Mouse (Mus musculus): ENCODE data around the gene Mllt10. TPM values are rescaled to one million over a fixed set of nuclear protein-coding genes. Genes with fewer than 3 reads are reported as not detected.

The Mllt10 gene
- total and polyA plus RNA-seq, 3 experiments = 33.3 to 64.1 TPM; not detected in 1

GRCm38 (mm10) chr2:18026116-18026947 is 28.7 kb upstream of the Mllt10 start:
- Histone ChIP-seq H3K27ac (ENCODE audit: control insufficient read depth, low read depth, low read length) (no peak overlapping the region), H3K27me3 (ENCODE audit: control insufficient read depth in 1 of 2, insufficient read depth in 2 of 2, low read length in 2 of 2) (peaks cover 2 to 8% of the 10 kb centered on the region in 2 experiments; a peak in 3 of 4 replicates), H3K4me1 (ENCODE audit: control insufficient read depth in 1 of 2, insufficient read depth in 2 of 2, low read length in 2 of 2) (peaks cover 0 to 5% of the 10 kb centered on the region in 2 experiments; a peak in 1 of 4 replicates), H3K4me3 (ENCODE audit: control insufficient read depth in 1 of 2, insufficient read depth in 1 of 2, low read depth in 2 of 2, low read length in 2 of 2) (no peak overlapping the region), H3K79me2 (ENCODE audit: control insufficient read depth, insufficient read depth, low read length, poor library complexity) (no peaks in the 10 kb centered on the region), H3K9me3 (replicated peaks; ENCODE audit: insufficient read depth, low read length) (no peaks in the 10 kb centered on the region), H3K36me3 (ENCODE audit: control insufficient read depth in 1 of 2, insufficient read depth in 2 of 2, low read length in 2 of 2) (no peaks in the 10 kb centered on the region), H3K9ac (ENCODE audit: control insufficient read depth, low read depth, low read length, poor library complexity, severe bottlenecking) (no peak overlapping the region)
- no peak for DNase-seq (ENCODE audit: low read depth, low spot score)
- TF ChIP-seq UBTF (IDR thresholded peaks at IDR 0.05; ENCODE audit: borderline replicate concordance, insufficient read depth, low read depth, low read length) (no peak), CHD1 (IDR thresholded peaks at IDR 0.05; ENCODE audit: low read depth, low read length) (no peak), USF2 (IDR thresholded peaks at IDR 0.05; ENCODE audit: borderline replicate concordance in 1 of 2, insufficient read depth in 1 of 2, low read depth in 1 of 2, low read length in 2 of 2) (no peak), GATA1 (IDR thresholded peaks at IDR 0.05; ENCODE audit: low read depth, low read length) (no peak), TCF12 (IDR thresholded peaks at IDR 0.05; ENCODE audit: low read depth, low read length) (no peak), KAT2A (conservative IDR thresholded peaks at IDR 0.05; ENCODE audit: low read depth, low read length) (no peak), MYB (IDR thresholded peaks at IDR 0.05; ENCODE audit: low read depth, low read length) (no peak), MYC (IDR thresholded peaks at IDR 0.05; ENCODE audit: low read depth, low read length) (no peak), SIN3A (IDR thresholded peaks at IDR 0.05; ENCODE audit: low read length) (no peak), USF1 (IDR thresholded peaks at IDR 0.05; ENCODE audit: low read depth, low read length) (no peak), RAD21 (IDR thresholded peaks at IDR 0.05; ENCODE audit: low read depth, low read length) (no peak), TAL1 (IDR thresholded peaks at IDR 0.05; ENCODE audit: low read length) (no peak), ZNF384 (IDR thresholded peaks at IDR 0.05; ENCODE audit: low read depth, low read length) (no peak), SMC3 (IDR thresholded peaks at IDR 0.05; ENCODE audit: low read depth, low read length) (no peak), POLR2AphosphoS5 (IDR thresholded peaks at IDR 0.05; ENCODE audit: borderline replicate concordance, low read depth, low read length) (no peak), HCFC1 (IDR thresholded peaks at IDR 0.05; ENCODE audit: low read depth, low read length) (no peak), GABPA (IDR thresholded peaks at IDR 0.05; ENCODE audit: low read depth, low read length) (no peak), ELF1 (IDR thresholded peaks at IDR 0.05; ENCODE audit: low read depth, low read length) (no peak), MAZ (IDR thresholded peaks at IDR 0.05; ENCODE audit: low read depth, low read length) (no peak), MAFK (IDR thresholded peaks at IDR 0.05; ENCODE audit: borderline replicate concordance, low read depth, low read length) (no peak)

Measured in MEL (cell line).